Mouse (Mus musculus): ENCODE data around the gene Dnaaf1. TPM values are rescaled to one million over a fixed set of nuclear protein-coding genes. Genes with fewer than 3 reads are reported as not detected.

Gene Dnaaf1
- polyA plus RNA-seq (2014; fragmentation: Illumina TruSeq; extraction: RNeasy Lipid Tissue Mini Kit (QIAGEN cat#74804); ENCODE audit: low read depth, low replicate concordance), result not detected

DNA sequence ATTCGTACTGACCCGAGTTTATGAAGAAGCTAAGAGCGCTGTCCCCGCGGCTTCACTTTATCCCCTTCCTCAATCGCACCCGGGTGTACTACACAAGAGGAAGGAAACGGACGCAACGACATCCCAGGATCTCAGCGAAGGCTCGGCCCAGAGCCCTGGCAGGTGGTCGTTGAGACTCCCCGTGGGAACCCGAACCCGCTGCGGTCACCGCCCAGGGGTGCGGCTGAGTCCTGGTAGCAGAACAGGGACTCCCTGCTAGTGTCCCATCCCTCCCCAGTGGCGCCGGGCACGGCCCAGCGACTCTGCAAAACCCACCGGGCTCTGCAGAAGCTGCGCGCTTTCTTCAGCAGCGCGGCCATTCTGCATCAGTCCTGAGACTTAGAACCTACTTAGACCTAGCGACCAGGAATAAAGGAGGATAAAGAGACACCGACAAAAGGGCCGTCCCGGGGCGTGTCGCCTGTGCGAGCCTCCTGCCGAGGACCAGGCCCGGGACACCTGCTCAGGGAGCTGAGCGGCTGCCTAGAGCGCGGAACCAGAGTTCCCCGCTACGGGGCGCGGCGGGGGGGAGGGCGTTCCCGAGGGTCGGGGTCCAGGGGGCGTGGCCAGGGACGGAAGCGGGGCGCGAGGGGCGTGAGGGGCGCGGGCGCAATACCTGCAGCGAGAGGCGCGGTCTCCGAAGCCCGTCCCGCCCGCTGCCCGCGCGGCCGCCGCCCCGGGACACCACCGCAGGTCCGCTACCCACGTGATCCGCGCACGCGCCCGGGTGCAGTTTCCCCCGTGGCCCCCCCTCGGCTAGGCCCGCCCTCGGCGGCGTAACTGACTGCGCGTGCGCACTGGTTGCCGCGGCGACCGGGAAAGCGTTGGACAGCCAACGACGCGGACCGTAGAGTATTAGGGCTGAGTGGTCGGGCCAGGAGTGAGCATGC, at the start of gene Dnaaf1, which contains the start of gene Hsdl1:
Gene Dnaaf1, plus strand, starts transcription at position 799 of the 929 bp plus-strand sequence.
Gene Hsdl1, minus strand, starts transcription at position 747 of the 929 bp plus-strand sequence.

DNA sequence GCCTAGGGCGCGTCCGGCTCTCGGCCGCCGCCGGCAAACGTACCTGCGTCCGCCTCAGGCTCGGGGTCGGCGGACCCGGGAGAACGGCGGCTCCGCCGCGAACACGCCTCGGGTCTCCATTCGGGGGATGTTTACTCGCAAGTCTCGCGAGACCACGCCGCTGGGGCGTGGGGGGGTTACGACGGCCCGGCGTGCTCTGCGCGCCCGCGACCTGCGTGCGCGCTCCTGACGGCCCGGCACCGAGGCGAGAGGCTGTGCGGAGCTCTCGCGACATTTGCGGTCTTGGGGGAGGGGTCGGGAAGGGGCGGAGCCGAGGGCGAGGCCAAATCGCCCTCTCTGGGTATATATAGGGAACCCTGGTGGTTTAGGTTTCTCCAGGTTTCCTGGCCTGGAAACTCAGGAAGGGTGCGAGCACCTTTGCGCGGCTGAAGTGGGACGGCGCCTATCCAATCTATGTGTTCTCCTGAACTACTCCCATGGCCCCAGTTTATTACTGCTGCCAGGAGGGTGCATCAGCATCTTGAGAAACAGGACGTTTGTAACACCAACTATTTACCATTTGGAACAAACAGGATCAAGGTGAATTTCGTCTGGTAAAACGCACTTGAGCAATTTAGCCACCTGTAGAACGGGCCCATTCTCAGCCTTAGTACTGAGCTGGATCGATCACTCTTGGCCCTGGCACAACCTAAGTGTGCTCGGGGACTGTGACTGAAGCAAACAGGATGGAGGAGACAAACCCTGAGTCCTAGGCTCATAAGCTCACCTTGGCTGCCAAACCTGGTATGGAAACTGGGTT, 16.2 kb upstream of the Dnaaf1 start, which contains the start of gene Mbtps1:
Gene Mbtps1, minus strand, starts transcription at position 133 of the 799 bp plus-strand sequence.

DNA sequence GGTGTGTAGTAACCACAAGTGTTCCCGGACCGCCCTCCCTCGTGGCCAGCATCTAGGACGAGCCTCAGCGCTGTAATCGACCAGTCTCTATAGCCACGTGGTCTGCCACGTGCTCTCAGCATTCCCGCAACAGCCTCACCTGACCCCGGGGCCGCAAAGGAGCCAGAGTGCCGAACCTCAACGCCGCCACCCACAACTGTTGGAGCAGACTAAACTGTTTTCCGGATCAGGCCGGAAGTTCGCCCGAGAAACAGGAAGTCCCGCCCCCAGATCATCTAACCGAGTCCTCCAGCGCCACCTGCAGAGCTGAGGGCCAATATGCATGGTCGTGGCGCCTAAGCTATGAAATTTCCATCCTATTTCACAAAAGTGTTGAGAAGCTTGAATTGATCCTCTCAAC, 30.0 kb downstream of the Dnaaf1 start, which contains the start of gene Taf1c:
Gene Taf1c, minus strand, starts transcription at position 227 of the 400 bp plus-strand sequence.

DNA sequence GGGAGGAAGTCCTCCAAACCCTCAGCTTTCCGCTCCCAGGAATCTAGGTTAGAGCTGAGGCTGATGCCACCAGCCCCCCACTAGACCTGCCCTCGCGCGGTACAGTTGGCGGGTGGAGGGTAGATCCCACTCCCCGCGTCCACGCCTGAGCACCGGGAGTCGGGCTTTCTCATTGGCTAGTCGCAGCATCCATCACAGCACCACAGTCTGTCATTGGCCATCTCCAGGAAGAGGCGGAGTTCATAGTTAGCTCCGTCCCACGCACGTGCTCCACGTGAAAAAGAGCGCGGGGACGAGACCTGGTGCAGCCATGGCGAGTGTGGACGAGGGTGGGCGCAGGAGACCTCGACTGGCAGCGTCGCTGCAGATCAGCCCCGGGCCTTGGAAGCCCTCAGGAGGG, 37.4 kb downstream of the Dnaaf1 start, which contains the start of gene Adad2:
Gene Adad2, plus strand, starts transcription at position 277 of the 400 bp plus-strand sequence.

DNA sequence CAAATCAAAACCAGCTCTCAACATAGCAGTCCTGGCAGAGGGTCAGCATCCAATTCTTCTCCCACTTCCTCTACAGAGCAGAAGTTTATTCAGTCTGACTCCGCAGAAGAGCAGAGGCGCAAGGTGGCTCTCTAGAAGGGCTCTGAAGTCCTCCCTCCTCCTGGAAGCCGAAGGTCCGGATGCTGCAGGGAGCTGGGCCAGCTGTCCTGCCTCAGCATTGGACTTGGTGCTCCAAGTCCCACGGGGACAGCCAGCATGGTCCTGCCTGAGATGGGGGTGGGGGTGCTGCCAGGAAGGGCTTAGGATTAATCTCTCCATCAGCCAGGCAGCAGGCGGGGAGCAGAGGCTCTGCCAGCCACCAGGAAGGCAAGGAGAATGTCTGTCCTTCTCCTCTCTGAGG, 60.3 kb downstream of the Dnaaf1 start, which contains the start of gene Kcng4:
Gene Kcng4, minus strand, starts transcription at position 303 of the 400 bp plus-strand sequence.

Other genes starting within 250 kb of the Dnaaf1 start
- gene Hsbp1, start 230.7 kb upstream of the Dnaaf1 start, polyA plus RNA-seq (2014; fragmentation: Illumina TruSeq; extraction: RNeasy Lipid Tissue Mini Kit (QIAGEN cat#74804); ENCODE audit: low read depth, low replicate concordance), result 295 TPM
- 1.8 TPM for gene Mlycd, start 180.4 kb upstream of the Dnaaf1 start, polyA plus RNA-seq (2014; fragmentation: Illumina TruSeq; extraction: RNeasy Lipid Tissue Mini Kit (QIAGEN cat#74804); ENCODE audit: low read depth, low replicate concordance)
- 0.52 TPM for gene Osgin1, start 141.1 kb upstream of the Dnaaf1 start, polyA plus RNA-seq (2014; fragmentation: Illumina TruSeq; extraction: RNeasy Lipid Tissue Mini Kit (QIAGEN cat#74804); ENCODE audit: low read depth, low replicate concordance)
- 1.6 TPM for gene Necab2, start 128.5 kb upstream of the Dnaaf1 start, polyA plus RNA-seq (2014; fragmentation: Illumina TruSeq; extraction: RNeasy Lipid Tissue Mini Kit (QIAGEN cat#74804); ENCODE audit: low read depth, low replicate concordance)
- gene Slc38a8, start 73.5 kb upstream of the Dnaaf1 start, polyA plus RNA-seq (2014; fragmentation: Illumina TruSeq; extraction: RNeasy Lipid Tissue Mini Kit (QIAGEN cat#74804); ENCODE audit: low read depth, low replicate concordance), result not detected
- gene Mbtps1, start 16.5 kb upstream of the Dnaaf1 start, polyA plus RNA-seq (2014; fragmentation: Illumina TruSeq; extraction: RNeasy Lipid Tissue Mini Kit (QIAGEN cat#74804); ENCODE audit: low read depth, low replicate concordance), result 40.6 TPM
- gene Hsdl1, start 52 bp upstream of the Dnaaf1 start, polyA plus RNA-seq (2014; fragmentation: Illumina TruSeq; extraction: RNeasy Lipid Tissue Mini Kit (QIAGEN cat#74804); ENCODE audit: low read depth, low replicate concordance), result 10.4 TPM
- gene Taf1c, start 30.0 kb downstream of the Dnaaf1 start, polyA plus RNA-seq (2014; fragmentation: Illumina TruSeq; extraction: RNeasy Lipid Tissue Mini Kit (QIAGEN cat#74804); ENCODE audit: low read depth, low replicate concordance), result not detected
- not detected for gene Adad2, start 37.5 kb downstream of the Dnaaf1 start, polyA plus RNA-seq (2014; fragmentation: Illumina TruSeq; extraction: RNeasy Lipid Tissue Mini Kit (QIAGEN cat#74804); ENCODE audit: low read depth, low replicate concordance)
- not detected for gene Kcng4, start 60.4 kb downstream of the Dnaaf1 start, polyA plus RNA-seq (2014; fragmentation: Illumina TruSeq; extraction: RNeasy Lipid Tissue Mini Kit (QIAGEN cat#74804); ENCODE audit: low read depth, low replicate concordance)
- 2.9 TPM for gene Wfdc1, start 91.1 kb downstream of the Dnaaf1 start, polyA plus RNA-seq (2014; fragmentation: Illumina TruSeq; extraction: RNeasy Lipid Tissue Mini Kit (QIAGEN cat#74804); ENCODE audit: low read depth, low replicate concordance)
- not detected for gene Atp2c2, start 124.8 kb downstream of the Dnaaf1 start, polyA plus RNA-seq (2014; fragmentation: Illumina TruSeq; extraction: RNeasy Lipid Tissue Mini Kit (QIAGEN cat#74804); ENCODE audit: low read depth, low replicate concordance)
- 2.3 TPM for gene Tldc1, start 203.2 kb downstream of the Dnaaf1 start, polyA plus RNA-seq (2014; fragmentation: Illumina TruSeq; extraction: RNeasy Lipid Tissue Mini Kit (QIAGEN cat#74804); ENCODE audit: low read depth, low replicate concordance)